Mouse (Mus musculus) testis, adult 2 months (tissue): Measurements from ENCODE around the gene Pilrb1.

Source experiments
- CTCF ChIP-seq: fragments of 200-500 bp; IDR thresholded peaks from 2 replicates; pipeline ENCODE4 v1.5.1; 2012; ENCODE audit warnings: low read depth, mild to moderate bottlenecking, inconsistent platforms, low read length, moderate library complexity; ENCODE audit not compliant: control insufficient read depth, insufficient read depth, insufficient replicate concordance
- POLR2A ChIP-seq: fragments of 200-500 bp; IDR thresholded peaks from 2 replicates; pipeline ENCODE4 v1.6.1; 2012; ENCODE audit warnings: low read depth, mild to moderate bottlenecking, inconsistent platforms, low read length, moderate library complexity; ENCODE audit not compliant: control insufficient read depth

DNA sequence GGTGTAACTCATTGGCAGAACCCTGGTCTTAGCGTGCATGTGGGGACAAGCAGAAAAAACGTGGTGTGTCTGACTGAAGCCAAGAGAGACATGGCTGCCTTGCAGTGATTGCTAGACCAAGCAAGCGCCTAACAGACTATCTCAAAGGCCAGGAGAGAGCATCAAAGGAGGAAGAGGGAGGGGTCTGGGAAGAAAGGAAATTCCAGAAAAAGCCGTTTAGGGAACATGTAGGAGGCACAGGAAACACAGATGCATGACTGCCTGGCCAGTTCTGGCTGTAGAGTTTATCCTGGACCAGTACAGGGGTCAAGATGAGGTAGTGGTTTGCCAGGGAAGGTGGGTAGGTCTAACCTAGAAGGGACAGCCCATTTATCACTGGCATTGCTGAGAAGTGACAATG, 24.4 kb downstream of the Pilrb1 start:
- TF ChIP-seq CTCF (no peak), POLR2A (no peak)
